Mouse (Mus musculus) hindbrain, embryonic 14.5 days (tissue): ENCODE measurements around the gene Tut1. TPM values are rescaled to one million over a fixed set of nuclear protein-coding genes. Genes with fewer than 3 reads are reported as not detected.
A peak's percentile ranks its signal among the peaks of the same experiment; 100 is the strongest.

Source experiments
- ATAC-seq: fragments of 200-750 bp; cut with Nextera tagmentation; 2 replicates; pipeline ENCODE4 v1.8.0; 2017; ENCODE audit warnings: moderate number of reproducible peaks, mild to moderate bottlenecking, moderate TSS enrichment, moderate library complexity; ENCODE audit not compliant: low FRiP score
- DNase-seq: peaks from one replicate; pipeline ENCODE4 v3.0.0-alpha.2; 2015; ENCODE audit warnings: low spot score
- H3K27ac ChIP-seq: fragments of 300-500 bp; sonication (generic); 2 replicates; pipeline ENCODE4 v1.5.1; 2014; ENCODE audit warnings: mild to moderate bottlenecking, moderate library complexity
- H3K27me3 ChIP-seq: fragments of 300-500 bp; sonication (generic); 2 replicates; pipeline ENCODE4 v1.6.1; 2014; ENCODE audit warnings: mild to moderate bottlenecking, low read length, mixed read lengths; ENCODE audit not compliant: control insufficient read depth, insufficient read depth
- H3K36me3 ChIP-seq: fragments of 300-500 bp; sonication (generic); replicated peaks from 2 replicates; pipeline ENCODE4 v1.6.1; 2014; ENCODE audit not compliant: control insufficient read depth, insufficient read depth
- H3K4me1 ChIP-seq: fragments of 300-500 bp; sonication (generic); replicated peaks from 2 replicates; pipeline ENCODE4 v1.6.1; 2014; ENCODE audit warnings: antibody characterized with exemption, low read length, mixed read lengths; ENCODE audit not compliant: control insufficient read depth, insufficient read depth
- H3K4me2 ChIP-seq: fragments of 300-500 bp; sonication (generic); replicated peaks from 2 replicates; pipeline ENCODE4 v1.6.1; 2014; ENCODE audit warnings: mild to moderate bottlenecking, moderate library complexity
- H3K4me3 ChIP-seq: fragments of 300-500 bp; sonication (generic); replicated peaks from 2 replicates; pipeline ENCODE4 v1.5.1; 2014; ENCODE audit warnings: mild to moderate bottlenecking, low read length
- H3K9ac ChIP-seq: fragments of 300-500 bp; sonication (generic); 2 replicates; pipeline ENCODE4 v1.6.1; 2014
- H3K9me3 ChIP-seq: fragments of 300-500 bp; sonication (generic); 2 replicates; pipeline ENCODE4 v1.6.1; 2016; ENCODE audit warnings: low read length; ENCODE audit not compliant: control insufficient read depth
- WGBS: fragments of 180-500 bp; shearing (Covaris S2); extraction: QIAGEN DNeasy Blood & Tissue Kit; methylation state at CpG from one replicate; pipeline ENCODE4 v1.1.7; 2014; 5-methylcytosine and 5-hydroxymethylcytosine counted together
- polyA plus RNA-seq: library from polyadenylated mRNA; unstranded; fragments of >200 nt; fragmentation: Nextera tagmentation; extraction: Ambion mirVana; gene quantifications from 2 replicates; pipeline ENCODE4 v1.2.1, GENCODE M21; 2014

Tut1 gene
- polyA plus RNA-seq, 1 experiment from 2014 or later, result 23.0 TPM

- 100% methylated on average over 2 of the region's 2 CpGs for WGBS
- no peak overlapping the region for H3K27ac ChIP-seq
- ATAC-seq (no peak), DNase-seq (no peak)
- H3K4me3 ChIP-seq, result no peak overlapping the region
- H3K9ac ChIP-seq, result no peak overlapping the region
- no peak overlapping the region for H3K4me2 ChIP-seq
- H3K4me1 ChIP-seq, result peaks cover 13% of the 10 kb centered on the region
- peaks cover 36% of the 10 kb centered on the region for H3K36me3 ChIP-seq
- H3K9me3 ChIP-seq, result no peaks in the 10 kb centered on the region
- no peaks in the 10 kb centered on the region for H3K27me3 ChIP-seq
Observed at GRCm38 (mm10) chr19:8926766-8927165, 26.9 kb upstream of the Tut1 start.

- Histone ChIP-seq H3K27me3 (no peaks in the 10 kb centered on the region), H3K36me3 (peaks cover 34% of the 10 kb centered on the region), H3K4me2 (no peak overlapping the region), H3K4me3 (no peak overlapping the region), H3K4me1 (peaks cover 11% of the 10 kb centered on the region; the same call in 1 of the 2 replicates), H3K9me3 (no peaks in the 10 kb centered on the region), H3K9ac (no peak overlapping the region), H3K27ac (no peak overlapping the region)
- ATAC-seq, result no peak
- no peak for DNase-seq
- 90% methylated on average over 12 of the region's 12 CpGs for WGBS
Observed at GRCm38 (mm10) chr19:8927891-8928525, 25.6 kb upstream of the Tut1 start.

GRCm38 (mm10) chr19:8928689-8929223, 24.9 kb upstream of the Tut1 start:
- Histone ChIP-seq H3K4me3 (peak overlapping the region; percentile 50), H3K4me2 (peak overlapping the region; percentile 73), H3K9me3 (no peaks in the 10 kb centered on the region), H3K27me3 (no peaks in the 10 kb centered on the region), H3K36me3 (peaks cover 29% of the 10 kb centered on the region), H3K27ac (no peak overlapping the region), H3K9ac (peak overlapping the region; percentile 69), H3K4me1 (peaks cover 11% of the 10 kb centered on the region; the same call in 1 of the 2 replicates)
- DNase-seq (no peak), ATAC-seq (peak; percentile 56; the same call in 1 of the 2 replicates)
- WGBS, result 22% methylated on average over 16 of the region's 16 CpGs

GRCm38 (mm10) chr19:8929224-8930088, 24.2 kb upstream of the Tut1 start, which contains the start of the genes Rom1 and Eml3:
Rom1 (minus strand) TSS chr19:8929356.
Eml3 (plus strand) TSS chr19:8929552.
- H3K27me3 ChIP-seq, result no peaks in the 10 kb centered on the region
- peak within 1 kb of the TSS; percentile 50 for H3K4me3 ChIP-seq
- H3K4me2 ChIP-seq, result peak within 1 kb of the TSS; percentile 73
- peaks cover 25% of the 10 kb centered on the region for H3K36me3 ChIP-seq
- ATAC-seq, result peak; percentile 64
- peak within 1 kb of the TSS; percentile 69 for H3K9ac ChIP-seq
- H3K4me1 ChIP-seq, result 0 out of 2 replicates have a peak, but pooled peaks cover 11% of the 10 kb centered on the region
- no peaks in the 10 kb centered on the region for H3K9me3 ChIP-seq
- 1% methylated on average over 63 of the region's 74 CpGs for WGBS
- H3K27ac ChIP-seq, result 0 out of 2 replicates have a peak within 1 kb of the TSS, but pooled peaks have one; percentile 5
- DNase-seq, result peak; percentile 35

- Histone ChIP-seq H3K9ac (peak overlapping the region; percentile 69), H3K4me3 (peak overlapping the region; percentile 50), H3K9me3 (no peaks in the 10 kb centered on the region), H3K4me1 (0 out of 2 replicates have a peak, but pooled peaks cover 11% of the 10 kb centered on the region), H3K27ac (no peak overlapping the region), H3K27me3 (no peaks in the 10 kb centered on the region), H3K36me3 (peaks cover 25% of the 10 kb centered on the region), H3K4me2 (peak overlapping the region; percentile 73)
- DNase-seq, result no peak
- no peak for ATAC-seq
- WGBS, result 17% methylated on average over 11 of the region's 11 CpGs
Observed at GRCm38 (mm10) chr19:8930117-8930516, 23.5 kb upstream of the Tut1 start.

- Histone ChIP-seq H3K4me2 (no peak overlapping the region), H3K27me3 (no peaks in the 10 kb centered on the region), H3K9me3 (no peaks in the 10 kb centered on the region), H3K36me3 (peaks cover 19% of the 10 kb centered on the region), H3K4me1 (0 out of 2 replicates have a peak, but pooled peaks cover 11% of the 10 kb centered on the region), H3K4me3 (no peak overlapping the region), H3K27ac (no peak overlapping the region), H3K9ac (0 out of 2 replicates have a peak overlapping the region, but pooled peaks have one; percentile 69)
- DNase-seq, result no peak
- 79% methylated on average over 7 of the region's 7 CpGs for WGBS
- no peak for ATAC-seq
Observed at GRCm38 (mm10) chr19:8930771-8931170, 22.9 kb upstream of the Tut1 start.

GRCm38 (mm10) chr19:8936736-8937135, 16.9 kb upstream of the Tut1 start:
- H3K4me3 ChIP-seq, result no peak overlapping the region
- ATAC-seq (no peak), DNase-seq (no peak)
- 92% methylated on average over 2 of the region's 2 CpGs for WGBS
- peaks cover 6% of the 10 kb centered on the region for H3K4me1 ChIP-seq
- no peak overlapping the region for H3K4me2 ChIP-seq
- H3K27me3 ChIP-seq, result no peaks in the 10 kb centered on the region
- no peaks in the 10 kb centered on the region for H3K9me3 ChIP-seq
- no peak overlapping the region for H3K9ac ChIP-seq
- 0 out of 2 replicates have a peak, but pooled peaks cover 18% of the 10 kb centered on the region for H3K36me3 ChIP-seq
- no peak overlapping the region for H3K27ac ChIP-seq

- H3K9me3 ChIP-seq, result no peaks in the 10 kb centered on the region
- ATAC-seq (no peak), DNase-seq (no peak)
- H3K4me2 ChIP-seq, result peak overlapping the region; percentile 74
- peak overlapping the region; percentile 49 for H3K9ac ChIP-seq
- H3K36me3 ChIP-seq, result peaks cover 41% of the 10 kb centered on the region
- WGBS, result 80% methylated on average over 15 of the region's 15 CpGs
- no peak overlapping the region for H3K27ac ChIP-seq
- H3K27me3 ChIP-seq, result no peaks in the 10 kb centered on the region
- peak overlapping the region; percentile 93; the same call in 1 of the 2 replicates for H3K4me3 ChIP-seq
- H3K4me1 ChIP-seq, result peaks cover 30% of the 10 kb centered on the region
Observed at GRCm38 (mm10) chr19:8940526-8941133, 13.0 kb upstream of the Tut1 start.
